Mouse (Mus musculus): ENCODE results near the gene Tbc1d22b. TPM values are rescaled to one million over a fixed set of nuclear protein-coding genes. Genes with fewer than 3 reads are reported as not detected.

Tbc1d22b gene
- total and polyA plus RNA-seq, 3 experiments: 24.2 to 30.6 (median 30.5) TPM

DNA sequence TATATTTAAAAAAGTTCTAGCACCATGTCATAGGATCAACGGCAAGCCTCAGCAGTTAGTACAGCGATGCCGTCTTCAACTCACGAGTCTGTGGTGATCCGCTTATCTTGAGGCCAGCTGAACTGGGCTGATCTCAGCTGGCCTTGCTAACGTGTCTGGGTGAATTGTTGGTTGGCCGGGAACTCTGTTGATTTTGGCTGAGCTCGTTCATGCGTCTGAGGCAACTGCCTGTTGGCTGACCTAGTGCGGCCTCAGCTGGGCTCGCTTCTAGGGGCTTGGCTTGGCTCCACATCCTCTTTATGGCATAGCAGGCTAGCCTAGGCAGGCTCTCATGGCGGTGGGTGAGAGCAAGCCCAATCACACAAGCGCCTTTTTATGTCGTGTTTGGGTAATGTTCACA is 8.2 kb upstream of the Tbc1d22b start:
- DNase-seq: peak; percentile 93

DNA sequence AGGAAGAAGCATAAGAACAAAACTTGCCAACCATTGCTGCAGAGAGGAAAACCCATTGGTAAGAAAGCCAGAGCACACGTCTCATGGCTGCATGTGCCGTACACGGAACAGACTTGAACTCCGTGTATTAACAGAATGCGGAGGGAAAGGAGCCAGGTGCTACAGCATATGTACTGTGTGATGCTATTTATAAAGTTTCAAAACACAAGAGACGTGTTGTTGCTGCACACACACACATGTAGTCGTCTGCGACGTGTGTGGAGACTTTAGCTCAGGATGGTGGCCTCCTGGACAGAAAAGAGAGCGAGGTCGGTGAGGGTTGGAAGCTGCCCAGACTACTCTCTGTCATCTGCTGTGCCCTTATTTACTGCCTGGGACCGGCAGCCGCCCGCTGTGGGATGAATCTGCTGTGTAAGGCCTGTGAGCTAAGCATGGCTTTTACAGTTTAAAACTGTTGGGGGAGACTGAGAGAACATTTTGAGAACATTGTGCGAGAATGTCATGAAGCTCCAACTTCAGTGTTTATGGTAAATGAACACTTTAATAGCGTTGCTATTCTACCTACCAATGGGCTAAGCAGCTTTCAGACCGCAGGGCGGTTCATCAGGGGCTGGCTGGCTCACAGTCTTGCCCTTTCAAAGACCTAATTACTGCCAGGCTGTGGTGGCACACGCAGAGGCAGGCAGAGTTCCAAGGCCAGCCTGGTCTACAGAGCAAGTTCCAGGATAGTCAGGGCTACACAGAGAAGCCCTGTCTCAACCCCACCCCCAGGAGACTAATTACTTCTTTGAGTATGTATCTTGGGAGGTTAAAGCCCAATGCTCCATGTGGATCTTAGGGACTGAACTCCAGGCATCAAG is 6.5 kb upstream of the Tbc1d22b start:
- no peak for DNase-seq

DNA sequence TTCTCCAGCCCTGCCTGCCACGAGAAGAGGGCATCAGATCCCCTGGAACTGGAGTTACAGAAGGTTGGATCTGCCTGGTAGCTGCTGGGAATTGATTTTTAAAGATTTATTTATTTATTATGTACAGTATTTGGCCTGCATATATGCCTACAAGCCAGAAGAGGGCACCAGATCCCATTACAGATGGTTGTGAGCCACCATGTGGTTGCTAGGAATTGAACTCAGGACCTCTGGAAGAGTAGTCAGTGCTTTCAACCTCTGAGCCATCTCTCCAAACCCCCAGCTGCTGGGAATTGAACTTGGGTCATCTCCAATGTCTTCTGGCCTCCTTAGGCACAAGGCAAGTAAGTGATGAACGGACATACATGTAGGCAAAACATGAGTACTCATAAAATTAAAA is 5.5 kb upstream of the Tbc1d22b start:
- no peak for DNase-seq

DNA sequence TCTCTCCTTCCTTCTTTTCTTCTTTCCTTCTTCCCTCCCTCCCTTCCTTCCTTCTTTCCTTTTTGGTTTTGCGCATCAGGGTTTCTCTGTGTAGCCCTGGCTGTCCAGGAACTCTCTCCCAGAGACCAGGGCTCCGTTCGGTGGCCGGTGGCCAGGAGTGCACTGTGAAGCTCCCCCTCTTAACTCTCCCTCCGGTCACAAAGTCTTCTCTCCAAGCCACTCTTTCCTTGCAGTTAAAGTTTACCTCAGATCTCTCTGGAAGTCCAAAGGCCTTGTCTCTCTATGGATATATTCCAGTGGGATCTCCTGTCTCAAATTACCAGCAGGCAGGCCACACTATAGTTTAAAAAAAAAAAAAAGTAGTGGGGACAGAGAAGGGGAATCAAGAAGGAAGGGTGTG is 4.3 kb upstream of the Tbc1d22b start:
- DNase-seq: no peak

DNA sequence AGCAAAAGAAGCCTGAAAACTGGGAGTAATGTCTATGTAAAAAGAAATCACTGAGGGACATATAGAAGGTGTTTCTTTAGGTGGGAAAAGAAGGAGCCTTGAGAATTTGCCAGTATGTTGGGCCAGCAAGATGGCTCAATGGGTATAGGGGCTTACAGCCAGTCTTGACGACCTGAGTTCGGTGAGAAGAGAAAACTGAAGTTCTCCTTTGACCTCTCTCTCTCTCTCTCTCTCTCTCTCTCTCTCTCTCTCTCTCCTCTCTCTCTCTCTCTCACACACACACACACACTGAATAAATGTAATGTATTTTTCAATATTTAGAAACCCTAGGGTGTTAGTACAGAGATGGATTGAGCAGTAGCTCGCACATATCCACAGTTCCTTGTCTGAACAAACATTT is 1.1 kb upstream of the Tbc1d22b start:
- no peak for DNase-seq

DNA sequence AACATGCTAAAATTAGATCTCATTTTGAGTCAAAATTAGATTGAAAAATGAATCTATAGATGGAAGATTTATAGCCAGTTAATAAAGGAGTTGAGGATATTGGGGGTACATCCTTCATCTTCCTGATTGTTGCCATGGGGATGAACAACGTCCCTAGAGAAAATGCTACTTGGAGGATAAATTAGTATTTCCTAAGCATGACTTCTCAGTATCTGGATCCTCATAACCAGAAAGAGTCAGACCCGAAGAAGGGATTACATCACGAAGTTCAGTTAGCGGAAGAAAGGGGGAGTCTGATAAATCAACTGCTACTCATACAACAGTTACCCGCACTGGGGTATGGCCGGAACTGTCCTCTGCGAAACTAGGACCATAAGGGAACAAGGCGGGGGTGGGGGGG is 591 bp upstream of the Tbc1d22b start:
- no peak for DNase-seq

DNA sequence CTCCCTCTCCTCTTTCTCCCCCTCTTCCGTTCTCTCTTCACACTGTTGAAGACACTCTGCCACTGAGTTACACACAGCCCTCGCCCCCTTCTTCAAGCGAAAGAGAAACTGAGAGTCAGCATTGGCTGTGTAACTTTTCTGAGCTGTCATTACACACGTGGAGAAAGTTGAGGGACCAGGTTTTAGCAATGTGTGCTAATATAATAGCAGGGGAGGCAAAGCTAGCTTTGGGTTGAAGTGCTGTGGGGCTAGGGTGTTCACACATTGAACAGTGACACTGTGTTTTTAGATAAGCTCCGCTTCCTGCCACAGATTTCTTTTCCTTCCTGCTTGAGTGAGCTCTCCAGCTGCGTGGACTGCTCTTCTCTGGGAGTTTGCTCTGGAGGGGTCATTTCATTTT is 1.4 kb downstream of the Tbc1d22b start:
- no peak for DNase-seq

DNA sequence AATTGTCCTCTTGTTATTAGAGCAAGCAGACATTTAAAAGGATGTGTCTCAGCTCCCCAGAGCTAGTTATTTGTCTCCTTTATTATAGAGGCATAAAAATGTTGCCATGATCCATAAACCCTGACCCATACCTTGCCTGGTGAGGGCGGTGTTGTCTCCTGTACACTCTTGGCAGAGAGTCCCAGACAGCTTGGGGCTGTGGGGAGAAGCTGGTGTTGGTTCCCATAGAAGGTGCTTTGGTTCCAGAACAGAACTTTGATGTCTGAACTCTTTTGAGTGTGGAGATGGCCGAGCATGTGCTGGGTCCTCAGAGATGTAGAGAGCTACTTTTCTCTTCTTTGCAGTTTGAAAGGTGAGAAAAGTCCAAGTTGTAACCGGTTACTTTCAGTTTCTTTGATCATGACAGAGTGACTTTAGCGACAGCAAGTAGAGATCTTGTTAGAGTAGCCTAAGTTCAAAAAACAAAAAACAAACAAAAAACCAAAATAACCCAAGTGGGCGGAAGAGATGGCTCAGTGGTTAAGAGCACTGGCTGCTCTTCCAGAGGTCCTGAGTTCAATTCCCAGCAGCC is 2.7 kb downstream of the Tbc1d22b start, which contains the start of gene Tmem217:
Gene Tmem217 (minus strand): TSS at position 224 of the 571 bp plus-strand sequence.
- DNase-seq: no peak

DNA sequence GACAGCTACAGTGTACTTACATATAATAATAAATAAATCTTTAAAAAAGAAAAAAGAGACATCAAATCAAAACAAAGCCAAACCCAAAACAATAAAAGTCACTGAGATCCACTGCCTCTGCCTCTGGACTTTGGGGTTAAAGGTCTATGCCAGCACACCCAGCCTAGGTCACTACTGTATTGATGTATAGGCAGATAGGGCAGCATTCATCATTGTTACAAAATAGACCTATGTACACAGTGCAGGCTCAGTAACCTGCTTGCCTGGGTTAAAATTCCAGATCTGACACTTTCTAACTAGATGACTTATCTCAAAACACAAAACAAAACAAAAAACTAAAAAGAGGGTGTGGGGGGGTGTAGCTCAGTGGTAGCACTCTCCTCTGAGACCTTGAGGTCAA is 4.6 kb downstream of the Tbc1d22b start:
- DNase-seq: no peak

DNA sequence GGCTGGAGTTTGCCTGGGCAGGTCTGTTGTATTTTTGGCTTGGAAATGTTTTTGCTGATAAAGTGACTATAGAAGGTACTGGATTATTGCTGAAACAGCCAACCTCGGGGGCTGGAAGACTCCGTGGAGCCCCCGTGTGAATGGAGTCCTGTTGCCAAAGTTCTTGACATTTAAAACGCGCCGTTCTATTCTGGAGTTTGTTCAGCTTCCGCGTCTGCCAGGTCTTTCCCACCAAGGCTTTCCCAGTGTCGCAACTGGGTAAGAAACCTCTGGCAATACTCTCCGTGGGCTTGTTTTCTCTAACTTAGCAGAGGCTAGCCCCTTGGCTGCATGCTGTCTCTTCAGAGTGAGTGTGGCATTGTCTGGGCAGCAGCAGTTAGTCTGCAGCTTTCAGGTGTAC is 6.9 kb downstream of the Tbc1d22b start:
- DNase-seq: peak; percentile 49

DNA sequence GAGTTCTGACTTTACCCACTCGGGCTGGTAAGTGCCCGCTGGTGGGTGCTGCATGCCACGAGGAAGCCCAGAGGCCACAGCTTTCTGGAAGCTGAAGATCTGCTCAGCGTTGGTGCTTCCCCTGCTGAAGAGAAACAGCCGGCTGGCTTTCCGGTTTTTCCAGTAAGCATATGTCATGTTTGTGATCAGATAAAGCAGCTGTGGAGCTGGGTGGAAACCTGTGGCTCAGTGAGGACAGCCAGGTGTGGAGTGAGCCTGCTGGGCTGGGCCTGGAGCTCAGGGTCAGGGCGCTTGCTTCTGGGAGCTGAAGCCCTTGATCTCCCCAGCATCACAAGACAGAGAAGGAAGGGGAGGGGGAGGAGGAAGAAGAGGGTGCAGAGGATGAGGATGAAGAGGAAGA is 7.3 kb downstream of the Tbc1d22b start:
- DNase-seq: no peak

DNA sequence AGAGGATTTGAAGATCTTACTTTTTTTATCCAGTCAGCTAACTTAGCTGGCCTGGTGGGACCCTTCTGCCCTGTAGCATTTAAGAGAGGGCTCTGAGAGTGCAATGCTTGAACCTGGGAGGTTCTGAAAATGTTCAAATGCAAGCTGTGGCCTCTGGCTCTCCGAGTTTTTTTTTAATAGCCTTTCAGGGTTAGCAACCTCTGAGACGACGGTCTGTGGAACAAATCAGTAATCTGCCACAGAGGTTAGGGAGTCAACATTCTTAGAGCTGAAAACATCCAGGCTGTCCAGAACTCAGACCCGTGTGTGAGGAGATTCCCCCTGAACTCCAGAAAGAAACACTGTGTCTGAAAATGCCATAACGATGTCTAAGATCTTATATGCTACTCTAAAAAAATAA is 8.9 kb downstream of the Tbc1d22b start:
- DNase-seq: no peak

DNA sequence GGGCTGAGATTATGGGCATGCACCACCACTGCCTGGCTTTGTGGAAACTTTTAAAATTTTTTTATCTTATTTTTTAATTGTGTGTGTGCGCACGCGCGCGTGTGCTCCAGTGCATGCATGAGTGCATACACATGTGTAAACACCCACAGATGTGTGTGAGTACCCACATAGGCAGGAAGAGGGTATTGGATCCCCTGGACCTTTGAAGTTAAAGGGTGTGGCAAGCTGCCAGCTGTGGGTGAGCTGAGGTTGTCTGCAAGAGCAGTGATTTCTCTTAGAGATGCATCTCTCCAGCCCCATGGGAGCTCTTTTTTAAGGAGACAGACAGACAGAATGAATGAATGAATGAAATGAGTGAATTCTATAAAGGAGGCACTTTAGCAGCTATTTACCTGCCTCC is 15.9 kb downstream of the Tbc1d22b start:
- no peak for DNase-seq

DNA sequence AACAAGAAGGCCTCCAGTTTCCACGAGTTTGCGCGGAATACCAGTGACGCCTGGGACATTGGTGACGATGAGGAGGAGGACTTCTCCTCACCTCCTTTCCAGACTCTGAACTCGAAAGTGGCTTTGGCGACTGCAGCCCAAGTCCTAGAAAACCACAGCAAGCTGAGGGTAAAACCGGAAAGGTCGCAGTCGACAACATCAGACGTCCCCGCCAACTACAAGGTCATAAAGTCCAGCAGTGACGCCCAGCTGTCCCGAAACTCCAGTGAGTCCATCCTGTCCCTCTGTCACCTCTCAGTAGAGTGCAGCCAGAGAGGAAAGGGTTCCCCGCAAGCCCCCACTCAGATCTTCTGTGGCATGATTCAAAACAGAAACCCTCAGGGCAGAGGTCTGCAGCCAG is 18.9 kb downstream of the Tbc1d22b start:
- DNase-seq: peak; percentile 42

DNA sequence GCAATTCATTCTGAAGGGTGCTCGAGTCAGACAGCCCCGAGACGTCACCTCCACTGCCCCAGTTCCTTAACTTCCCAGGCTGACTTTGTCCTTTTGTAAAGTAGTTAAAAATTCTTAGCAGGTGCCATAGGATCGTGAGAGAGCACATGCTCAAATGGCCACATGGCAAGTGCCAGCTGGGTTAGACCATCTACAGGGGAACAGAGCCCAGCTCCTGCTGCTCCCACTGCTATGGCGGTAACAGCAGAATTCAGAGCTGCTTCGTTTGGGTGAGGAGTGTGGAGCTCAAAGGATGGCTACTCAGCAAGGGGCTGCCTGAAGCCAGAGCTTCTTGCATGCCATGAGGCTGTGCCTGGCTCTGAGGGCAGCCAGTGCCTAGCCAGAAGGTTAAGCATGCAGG is 20.2 kb downstream of the Tbc1d22b start:
- DNase-seq: no peak

DNA sequence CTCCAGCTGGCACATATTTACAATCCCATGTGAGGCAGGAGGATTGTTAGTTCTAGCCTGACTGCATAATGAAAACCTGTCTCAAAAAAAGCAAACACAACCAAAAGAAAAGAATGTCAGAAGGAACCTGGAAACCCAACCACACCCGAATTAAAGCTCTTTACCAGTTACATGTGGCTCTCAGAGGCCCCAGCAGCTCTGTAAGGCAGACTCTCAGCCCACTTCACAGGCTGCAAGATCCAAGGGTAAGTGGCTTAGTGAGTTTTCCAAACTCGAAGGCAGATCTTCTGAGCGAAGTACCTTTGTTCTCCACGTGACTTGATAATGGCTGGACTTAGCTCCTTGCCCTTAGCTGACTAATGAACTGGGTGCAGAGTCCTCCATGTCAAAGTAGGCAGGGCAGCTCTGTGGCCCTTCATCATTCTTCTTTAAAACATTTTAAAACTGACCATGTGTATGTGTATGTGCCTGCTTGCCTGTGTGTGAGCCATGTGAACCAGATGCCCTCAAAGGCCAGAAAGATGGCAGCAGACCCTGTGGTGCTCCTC is 30.1 kb downstream of the Tbc1d22b start:
- DNase-seq: no peak

DNA sequence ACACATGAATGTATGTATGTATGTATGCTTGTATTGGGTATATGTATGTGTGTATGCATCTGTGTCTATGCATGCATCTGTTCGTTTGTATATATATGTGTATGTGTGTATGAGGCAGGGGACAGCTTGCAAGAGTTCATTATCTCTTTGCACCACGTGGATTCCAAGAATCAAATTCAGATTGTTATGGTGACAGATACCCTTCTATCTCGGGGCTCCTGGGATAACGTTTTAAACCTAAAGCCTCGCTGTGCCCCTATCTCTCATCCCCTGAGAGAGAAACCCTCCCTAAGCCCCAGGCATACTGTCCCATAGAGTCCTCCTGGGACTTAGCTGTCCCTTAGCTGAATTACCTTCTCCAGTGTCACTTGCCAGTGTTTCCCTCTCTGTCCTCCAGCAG is 34.0 kb downstream of the Tbc1d22b start:
- DNase-seq: no peak

DNA sequence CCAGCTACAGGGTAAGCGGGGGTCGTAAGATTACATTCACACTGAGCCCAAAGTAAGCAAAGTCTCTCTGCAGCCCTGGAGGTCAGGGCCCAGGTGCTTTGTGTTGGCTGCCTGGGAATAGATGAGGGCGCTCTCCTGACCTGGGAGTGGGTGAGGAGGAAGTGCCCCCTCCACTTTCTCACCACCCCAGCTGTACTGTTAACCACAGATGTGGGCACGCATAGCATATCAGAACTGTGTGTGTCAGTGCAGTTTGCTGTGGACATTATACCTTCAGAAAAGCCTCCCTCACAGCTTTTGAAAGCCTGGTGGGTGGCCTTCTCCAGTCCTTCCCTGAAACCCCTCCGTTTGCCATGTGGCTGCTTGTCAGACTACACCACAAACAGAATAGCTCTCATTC is 34.7 kb downstream of the Tbc1d22b start:
- no peak for DNase-seq

DNA sequence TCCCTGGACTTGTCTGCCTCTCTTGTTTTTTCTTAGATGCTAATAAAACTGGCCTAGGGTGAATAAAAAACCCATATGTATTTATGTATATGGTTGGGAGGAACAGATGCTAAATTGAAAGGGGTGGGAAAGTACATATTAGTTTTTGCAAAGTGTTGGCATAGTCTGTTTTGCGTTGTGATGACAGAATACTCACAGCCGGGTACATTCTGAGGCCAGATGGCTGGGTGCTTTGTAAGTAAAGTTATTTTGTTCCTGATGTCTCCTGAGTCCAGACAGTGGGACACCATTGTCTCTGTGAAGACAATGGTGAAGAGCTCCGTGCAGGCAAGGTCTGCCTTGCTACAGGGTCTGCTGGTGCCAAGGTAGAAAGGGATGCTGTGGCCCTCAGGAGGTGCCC is 35.2 kb downstream of the Tbc1d22b start:
- no peak for DNase-seq

DNA sequence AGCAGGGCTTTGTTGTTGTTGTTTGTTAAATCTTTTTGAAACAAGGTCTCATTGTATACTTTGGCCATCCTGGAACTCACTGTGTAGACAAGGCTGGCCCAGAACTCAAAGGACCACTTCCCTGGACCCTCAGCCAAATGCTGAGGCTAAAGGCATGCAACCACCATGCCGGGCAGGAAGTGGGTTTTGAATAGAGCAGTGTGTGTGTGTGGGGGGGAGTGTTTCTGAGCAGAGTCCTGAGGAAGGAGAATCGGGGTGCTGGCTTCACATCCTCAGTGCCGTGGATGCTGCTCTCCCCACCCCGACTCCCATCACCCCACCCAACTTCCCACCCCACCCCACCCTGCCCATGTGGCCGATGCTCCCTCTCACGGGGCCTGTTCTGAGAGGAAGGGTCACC is 35.9 kb downstream of the Tbc1d22b start:
- no peak for DNase-seq

DNA sequence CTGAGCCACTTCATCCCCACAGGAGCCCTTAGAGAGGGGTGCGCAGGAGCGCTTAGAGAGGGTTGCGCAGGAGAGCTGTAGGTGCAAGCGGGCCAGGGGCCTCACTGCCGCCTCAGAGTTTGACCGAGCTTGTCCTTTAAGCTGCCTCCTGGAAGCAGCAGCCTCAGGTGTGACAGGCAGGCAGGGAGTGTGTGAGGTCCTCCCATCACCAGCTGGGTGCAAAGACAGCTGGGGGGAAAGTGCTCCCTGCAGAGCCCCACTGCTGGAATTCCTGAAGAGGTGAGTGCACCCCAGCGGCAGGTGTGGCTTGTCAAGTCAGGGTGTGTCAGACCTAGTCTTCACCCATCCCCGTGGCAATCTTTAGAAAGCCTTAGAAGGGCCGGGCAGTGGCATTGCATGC is 37.3 kb downstream of the Tbc1d22b start:
- no peak for DNase-seq

DNA sequence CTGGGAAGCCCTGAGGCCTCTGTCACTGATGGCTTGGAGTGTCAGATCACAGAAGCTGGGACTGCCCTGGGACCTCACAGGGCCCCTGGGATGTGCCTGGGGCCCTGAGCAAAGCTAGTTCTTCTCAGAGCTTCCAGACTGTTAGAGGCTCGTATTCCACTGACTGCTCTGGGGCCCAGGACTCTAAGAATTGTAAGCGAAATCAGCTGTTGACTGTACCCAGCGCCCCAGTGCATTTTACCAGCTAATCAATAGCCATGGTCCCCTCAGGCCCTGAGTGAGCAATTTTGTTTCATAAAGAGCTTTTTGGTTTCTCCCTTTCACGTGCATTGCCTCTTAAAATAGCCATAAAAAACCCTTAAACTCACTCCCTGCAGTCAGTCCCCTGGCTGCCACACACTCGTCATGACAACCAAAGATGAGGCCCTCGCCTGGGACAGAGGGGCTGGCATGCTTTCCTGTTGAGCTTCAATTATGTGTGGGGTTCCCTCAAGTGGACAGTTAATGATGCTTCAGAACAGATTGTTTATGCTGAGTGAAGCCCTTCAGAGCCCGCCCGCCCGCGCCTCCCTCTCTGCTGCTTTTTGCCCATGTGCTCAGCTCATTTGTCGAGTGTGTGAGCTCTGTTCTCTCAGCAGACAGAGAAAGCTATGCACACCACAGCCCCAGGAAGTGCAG is 39.8 kb downstream of the Tbc1d22b start:
- DNase-seq: no peak
